Mouse (Mus musculus) heart, postnatal 0 days (tissue): ENCODE results near the gene Aif1. TPM values are rescaled to one million over a fixed set of nuclear protein-coding genes. Genes with fewer than 3 reads are reported as not detected.

Source experiments
- ATAC-seq: fragments of 200-750 bp; cut with Nextera tagmentation; 2 replicates; pipeline ENCODE4 v1.8.0; 2017; ENCODE audit warnings: low read depth, moderate number of reproducible peaks, moderate library complexity; ENCODE audit not compliant: insufficient read depth
- DNase-seq: peaks from one replicate; pipeline ENCODE4 v3.0.0-alpha.2; 2016; ENCODE audit warnings: low spot score
- H3K27ac ChIP-seq: fragments of 300-500 bp; sonication (generic); 2 replicates; pipeline ENCODE4 v1.5.1; 2014; ENCODE audit warnings: low read depth, mild to moderate bottlenecking
- H3K27me3 ChIP-seq: fragments of 300-500 bp; sonication (generic); 2 replicates; pipeline ENCODE4 v1.6.1; 2014; ENCODE audit warnings: low read length, mixed read lengths; ENCODE audit not compliant: control insufficient read depth, insufficient read depth
- H3K36me3 ChIP-seq: fragments of 300-500 bp; sonication (generic); replicated peaks from 2 replicates; pipeline ENCODE4 v1.6.1; 2014; ENCODE audit warnings: low read length, mixed read lengths; ENCODE audit not compliant: control insufficient read depth, insufficient read depth
- H3K4me1 ChIP-seq: fragments of 300-500 bp; sonication (generic); 2 replicates; pipeline ENCODE4 v1.6.1; 2014; ENCODE audit warnings: antibody characterized with exemption; ENCODE audit not compliant: control insufficient read depth, insufficient read depth
- H3K4me2 ChIP-seq: fragments of 300-500 bp; sonication (generic); 2 replicates; pipeline ENCODE4 v1.6.1; 2014; ENCODE audit warnings: low read depth, mild to moderate bottlenecking, low read length, moderate library complexity
- H3K4me3 ChIP-seq: fragments of 300-500 bp; sonication (generic); 2 replicates; pipeline ENCODE4 v1.5.1; 2014; ENCODE audit warnings: low read depth, low read length
- H3K9ac ChIP-seq: fragments of 300-500 bp; sonication (generic); replicated peaks from 2 replicates; pipeline ENCODE4 v1.6.1; 2014; ENCODE audit warnings: low read depth, low read length, mixed read lengths
- H3K9me3 ChIP-seq: fragments of 300-500 bp; sonication (generic); replicated peaks from 2 replicates; pipeline ENCODE4 v1.6.1; 2016; ENCODE audit warnings: low read length; ENCODE audit not compliant: control insufficient read depth
- CTCF ChIP-seq: IDR thresholded peaks from 2 replicates; pipeline ENCODE4 v1.5.1; 2016; ENCODE audit warnings: antibody characterized with exemption, control low read depth, low read depth
- EP300 ChIP-seq: IDR thresholded peaks from 2 replicates; pipeline ENCODE4 v1.6.1; 2016; ENCODE audit warnings: antibody characterized with exemption, low read depth
- WGBS: fragments of 180-500 bp; shearing (Covaris S2); extraction: QIAGEN DNeasy Blood & Tissue Kit; methylation state at CpG from one replicate; pipeline ENCODE4 v1.1.7; 2014; 5-methylcytosine and 5-hydroxymethylcytosine counted together
- polyA plus RNA-seq: library from polyadenylated mRNA; unstranded; fragments of >200 nt; fragmentation: Nextera tagmentation; extraction: Ambion mirVana; gene quantifications from 2 replicates; pipeline ENCODE4 v1.2.1, GENCODE M21; 2015
- total RNA-seq: library from RNA; depleted of rRNA; stranded (reverse); fragments of >200 nt; gene quantifications from 2 replicates; pipeline ENCODE4 v1.2.3, GENCODE M21; 2014; ENCODE audit warnings: low replicate concordance

Aif1 gene
- total and polyA plus RNA-seq, 2 experiments from 2014 or later = 1.8 to 7.5 TPM

- TF ChIP-seq CTCF (no peak), EP300 (no peak)
- DNase-seq (no peak), ATAC-seq (no peak)
- 67% methylated on average over 5 of the region's 5 CpGs for WGBS
- Histone ChIP-seq H3K9me3 (no peaks in the 10 kb centered on the region), H3K4me1 (no peaks in the 10 kb centered on the region), H3K9ac (no peak overlapping the region), H3K4me3 (no peak overlapping the region), H3K27ac (no peak overlapping the region), H3K36me3 (peaks cover 98% of the 10 kb centered on the region), H3K27me3 (no peaks in the 10 kb centered on the region), H3K4me2 (no peak overlapping the region)
These were observed 27.8 kb downstream of the Aif1 start for GRCm38 (mm10) chr17:35147922-35148639.

DNA sequence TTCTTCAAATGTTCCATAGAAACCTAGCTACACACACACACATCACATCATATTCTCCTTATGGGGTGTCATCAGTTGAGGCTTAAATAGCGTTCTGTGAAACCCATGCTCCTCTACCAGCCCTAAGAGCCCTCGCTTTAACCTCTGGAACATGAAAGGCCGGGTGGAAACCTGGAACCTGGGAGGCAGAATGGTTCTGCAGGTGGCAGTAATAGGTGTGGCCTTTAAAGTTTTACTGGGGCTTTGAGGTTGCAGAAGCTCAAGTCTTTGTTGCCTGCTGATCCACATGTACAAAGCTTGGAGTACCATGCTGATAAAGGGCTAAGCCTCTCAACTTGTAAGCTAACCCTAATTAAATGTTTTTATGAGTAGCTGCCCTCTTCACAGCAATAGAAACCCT lies 28.5 kb downstream of the Aif1 start:
- ATAC-seq = no peak

GRCm38 (mm10) chr17:35146139-35146538 lies 29.7 kb downstream of the Aif1 start:
- H3K36me3 ChIP-seq = peaks cover 98% of the 10 kb centered on the region
- no peak overlapping the region for H3K27ac ChIP-seq
- 80% methylated on average over 5 of the region's 5 CpGs for WGBS
- no peak overlapping the region for H3K4me3 ChIP-seq
- H3K27me3 ChIP-seq = no peaks in the 10 kb centered on the region
- H3K9ac ChIP-seq = no peak overlapping the region
- no peaks in the 10 kb centered on the region for H3K4me1 ChIP-seq
- ATAC-seq (no peak), DNase-seq (no peak)
- TF ChIP-seq CTCF (no peak), EP300 (no peak)
- no peaks in the 10 kb centered on the region for H3K9me3 ChIP-seq
- no peak overlapping the region for H3K4me2 ChIP-seq

More for the DNA sequence above, 28.5 kb downstream of the Aif1 start:
- 64% methylated on average over 3 of the region's 3 CpGs for WGBS
- H3K9me3 ChIP-seq = no peaks in the 10 kb centered on the region
- H3K9ac ChIP-seq = no peak overlapping the region
- H3K4me3 ChIP-seq = no peak overlapping the region
- no peak overlapping the region for H3K4me2 ChIP-seq
- DNase-seq = no peak
- peaks cover 98% of the 10 kb centered on the region for H3K36me3 ChIP-seq
- TF ChIP-seq EP300 (no peak), CTCF (no peak)
- H3K27me3 ChIP-seq = no peaks in the 10 kb centered on the region
- H3K27ac ChIP-seq = no peak overlapping the region
- no peaks in the 10 kb centered on the region for H3K4me1 ChIP-seq

DNA sequence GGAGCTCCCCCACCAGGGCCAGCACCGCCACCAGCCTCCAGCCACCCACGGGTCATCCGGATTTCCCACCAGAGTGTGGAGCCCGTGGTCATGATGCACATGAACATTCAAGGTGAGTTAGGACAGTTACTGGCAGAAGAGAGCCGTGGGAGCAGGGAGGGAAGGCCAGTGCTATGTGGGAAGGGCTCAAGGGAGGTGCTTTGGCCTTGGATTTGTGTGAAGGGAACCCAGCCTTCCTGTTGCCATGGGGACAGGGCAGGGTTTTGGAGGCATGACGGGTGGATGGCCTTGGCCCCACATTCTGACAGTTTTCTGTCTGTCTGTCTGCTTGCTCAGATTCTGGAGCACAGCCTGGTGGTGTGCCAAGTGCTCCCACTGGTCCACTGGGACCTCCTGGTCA lies 33.9 kb downstream of the Aif1 start:
- H3K4me2 ChIP-seq = no peak overlapping the region
- TF ChIP-seq CTCF = no peak
- no peak for TF ChIP-seq EP300
- H3K4me3 ChIP-seq = no peak overlapping the region
- H3K27me3 ChIP-seq = no peaks in the 10 kb centered on the region
- DNase-seq (no peak), ATAC-seq (no peak)
- no peak overlapping the region for H3K27ac ChIP-seq
- WGBS = 84% methylated on average over 6 of the region's 6 CpGs
- no peak overlapping the region for H3K9ac ChIP-seq
- H3K9me3 ChIP-seq = no peaks in the 10 kb centered on the region
- H3K4me1 ChIP-seq = no peaks in the 10 kb centered on the region; the same call in 1 of the 2 replicates
- H3K36me3 ChIP-seq = peaks cover 88% of the 10 kb centered on the region

GRCm38 (mm10) chr17:35140490-35140996 lies 35.3 kb downstream of the Aif1 start:
- H3K36me3 ChIP-seq = peaks cover 74% of the 10 kb centered on the region
- H3K9ac ChIP-seq = no peak overlapping the region
- H3K27ac ChIP-seq = no peak overlapping the region
- no peaks in the 10 kb centered on the region for H3K9me3 ChIP-seq
- H3K27me3 ChIP-seq = no peaks in the 10 kb centered on the region
- TF ChIP-seq CTCF (no peak), EP300 (no peak)
- no peaks in the 10 kb centered on the region; the same call in 1 of the 2 replicates for H3K4me1 ChIP-seq
- no peak for ATAC-seq
- WGBS = 77% methylated on average over 16 of the region's 16 CpGs
- no peak for DNase-seq
- H3K4me3 ChIP-seq = no peak overlapping the region
- H3K4me2 ChIP-seq = no peak overlapping the region
